Comparison of ENCODE assay signal across 15 mouse cellular contexts in genomic region chr4:117056514-117056913, GRCm38 (mm10). TPM values are rescaled to one million over a fixed set of nuclear protein-coding genes. Genes with fewer than 3 reads are reported as not detected.
DNase-seq lines count a peak whose midpoint lies in the region; ATAC-seq and TF ChIP-seq lines count a peak whose summit lies in the region.
"Had no signal": no experiment of that assay in that cellular context is flagged by ENCODE, and none has a peak within 500 bp of the region (broad histone marks: within the 10 kb centered on the region; RNA-seq: fewer than 3 reads in every experiment).

No protein-coding gene starts in this region.

- no peak for TF ChIP-seq CTCF in stomach, postnatal 0 days (IDR thresholded peaks at IDR 0.05; ENCODE audit: low read depth)

- H3K4me3 ChIP-seq in forebrain, embryonic 10.5 days: no peak overlapping the region
- no peak overlapping the region for H3K4me3 ChIP-seq in forebrain, embryonic 13.5 days
- no peak overlapping the region for H3K4me3 ChIP-seq in midbrain, embryonic 10.5 days
- H3K4me3 ChIP-seq in midbrain, embryonic 11.5 days (ENCODE audit: low read depth, low read length): no peak overlapping the region
- H3K4me3 ChIP-seq in liver, embryonic 11.5 days (ENCODE audit: low read depth, low read length): no peak overlapping the region
- H3K4me3 ChIP-seq in stomach, postnatal 0 days (ENCODE audit: low read depth, low read length): no peak overlapping the region
- H3K4me3 ChIP-seq: neural tube, embryonic 13.5 days had no signal

- 90% methylated on average over 2 of the region's 2 CpGs for WGBS in forebrain, embryonic 10.5 days
- WGBS in forebrain, embryonic 13.5 days: 74% methylated on average over 2 of the region's 2 CpGs
- 82% methylated on average over 2 of the region's 2 CpGs for WGBS in midbrain, embryonic 10.5 days
- WGBS in midbrain, embryonic 11.5 days: 77% methylated on average over 2 of the region's 2 CpGs
- 66% methylated on average over 2 of the region's 2 CpGs for WGBS in liver, embryonic 11.5 days
- WGBS in stomach, postnatal 0 days: 68% methylated on average over 2 of the region's 2 CpGs

- H3K4me1 ChIP-seq in forebrain, embryonic 10.5 days: peaks cover 5% of the 10 kb centered on the region; the same call in 1 of the 2 replicates
- no peaks in the 10 kb centered on the region for H3K4me1 ChIP-seq in forebrain, embryonic 13.5 days
- H3K4me1 ChIP-seq in midbrain, embryonic 10.5 days: peaks cover 6% of the 10 kb centered on the region; the same call in 1 of the 2 replicates
- no peaks in the 10 kb centered on the region for H3K4me1 ChIP-seq in midbrain, embryonic 11.5 days (ENCODE audit: control insufficient read depth, insufficient read depth, low read length)
- peaks cover 19% of the 10 kb centered on the region for H3K4me1 ChIP-seq in liver, embryonic 11.5 days (replicated peaks; ENCODE audit: control insufficient read depth, insufficient read depth, low read length)
- H3K4me1 ChIP-seq in stomach, postnatal 0 days (replicated peaks; ENCODE audit: control insufficient read depth, insufficient read depth): no peaks in the 10 kb centered on the region
- H3K4me1 ChIP-seq: neural tube, embryonic 13.5 days had no signal

- H3K36me3 ChIP-seq in forebrain, embryonic 10.5 days (replicated peaks): peaks cover 61% of the 10 kb centered on the region
- peaks cover 9% of the 10 kb centered on the region for H3K36me3 ChIP-seq in forebrain, embryonic 13.5 days (ENCODE audit: poor library complexity, severe bottlenecking)
- H3K36me3 ChIP-seq in midbrain, embryonic 10.5 days: peaks cover 51% of the 10 kb centered on the region
- H3K36me3 ChIP-seq in midbrain, embryonic 11.5 days (ENCODE audit: control insufficient read depth, insufficient read depth, low read length): peaks cover 2% of the 10 kb centered on the region
- H3K36me3 ChIP-seq in liver, embryonic 11.5 days (ENCODE audit: control insufficient read depth, insufficient read depth, low read length): peaks cover 2% of the 10 kb centered on the region; the same call in 1 of the 2 replicates
- H3K36me3 ChIP-seq in stomach, postnatal 0 days (ENCODE audit: control insufficient read depth, insufficient read depth, low read length): peaks cover under 1% of the 10 kb centered on the region; the same call in 1 of the 2 replicates

- H3K9ac ChIP-seq in forebrain, embryonic 13.5 days: no peak overlapping the region
- H3K9ac ChIP-seq in midbrain, embryonic 11.5 days (ENCODE audit: low read length): no peak overlapping the region
- peak overlapping the region; percentile 63 for H3K9ac ChIP-seq in liver, embryonic 11.5 days (ENCODE audit: low read depth, low read length)
- no peak overlapping the region for H3K9ac ChIP-seq in stomach, postnatal 0 days (ENCODE audit: low read length)
- H3K9ac ChIP-seq: hindbrain, embryonic 14.5 days; neural tube, embryonic 13.5 days had no signal

- ATAC-seq in forebrain, embryonic 13.5 days: no peak
- ATAC-seq in midbrain, embryonic 11.5 days (ENCODE audit: low FRiP score): no peak
- ATAC-seq in liver, embryonic 11.5 days (replicated peaks; ENCODE audit: low FRiP score): peak; percentile 49
- no peak for ATAC-seq in stomach, postnatal 0 days (ENCODE audit: low FRiP score, low TSS enrichment)
- ATAC-seq: intestine, postnatal 0 days had no signal

- H3K27me3 ChIP-seq in forebrain, embryonic 10.5 days (ENCODE audit: poor library complexity, severe bottlenecking): peaks cover 23% of the 10 kb centered on the region
- no peaks in the 10 kb centered on the region for H3K27me3 ChIP-seq in forebrain, embryonic 13.5 days
- H3K27me3 ChIP-seq in midbrain, embryonic 10.5 days (ENCODE audit: low read depth, poor library complexity, severe bottlenecking): peaks cover 65% of the 10 kb centered on the region
- peaks cover 38% of the 10 kb centered on the region for H3K27me3 ChIP-seq in midbrain, embryonic 11.5 days (ENCODE audit: control insufficient read depth, insufficient read depth, low read length)
- H3K27me3 ChIP-seq in liver, embryonic 11.5 days (replicated peaks; ENCODE audit: control insufficient read depth, insufficient read depth, low read length): no peaks in the 10 kb centered on the region
- H3K27me3 ChIP-seq in stomach, postnatal 0 days (ENCODE audit: control insufficient read depth, insufficient read depth, low read length): no peaks in the 10 kb centered on the region
- H3K27me3 ChIP-seq: neural tube, embryonic 13.5 days had no signal

- H3K4me2 ChIP-seq in forebrain, embryonic 13.5 days: no peak overlapping the region
- no peak overlapping the region for H3K4me2 ChIP-seq in midbrain, embryonic 11.5 days
- H3K4me2 ChIP-seq in liver, embryonic 11.5 days: peak overlapping the region; percentile 46
- no peak overlapping the region for H3K4me2 ChIP-seq in stomach, postnatal 0 days (replicated peaks; ENCODE audit: low read depth)
- H3K4me2 ChIP-seq: hindbrain, embryonic 14.5 days; neural tube, embryonic 13.5 days had no signal

- H3K27ac ChIP-seq in forebrain, embryonic 10.5 days: 0 out of 2 replicates have a peak overlapping the region, but pooled peaks have one; percentile 41
- no peak overlapping the region for H3K27ac ChIP-seq in forebrain, embryonic 13.5 days
- H3K27ac ChIP-seq in midbrain, embryonic 10.5 days (replicated peaks): peak overlapping the region; percentile 43; the same call in 1 of the 2 replicates
- no peak overlapping the region for H3K27ac ChIP-seq in midbrain, embryonic 11.5 days (ENCODE audit: low read depth, low read length)
- peak overlapping the region; percentile 94 for H3K27ac ChIP-seq in liver, embryonic 11.5 days (ENCODE audit: low read depth, low read length)
- 0 out of 2 replicates have a peak overlapping the region, but pooled peaks have one; percentile 31 for H3K27ac ChIP-seq in stomach, postnatal 0 days (replicated peaks)
- H3K27ac ChIP-seq: hindbrain, embryonic 14.5 days; neural tube, embryonic 13.5 days had no signal

- H3K9me3 ChIP-seq in forebrain, embryonic 10.5 days: no peaks in the 10 kb centered on the region
- H3K9me3 ChIP-seq in forebrain, embryonic 13.5 days (replicated peaks): no peaks in the 10 kb centered on the region
- no peaks in the 10 kb centered on the region; the same call in 1 of the 2 replicates for H3K9me3 ChIP-seq in midbrain, embryonic 10.5 days (replicated peaks)
- H3K9me3 ChIP-seq in midbrain, embryonic 11.5 days (ENCODE audit: control insufficient read depth, low read length): no peaks in the 10 kb centered on the region
- no peaks in the 10 kb centered on the region for H3K9me3 ChIP-seq in liver, embryonic 11.5 days (ENCODE audit: control insufficient read depth, low read length)
- H3K9me3 ChIP-seq in stomach, postnatal 0 days (ENCODE audit: control insufficient read depth, low read length): no peaks in the 10 kb centered on the region
- H3K9me3 ChIP-seq: neural tube, embryonic 13.5 days had no signal

- no peak for DNase-seq in forebrain, embryonic 10.5 days (ENCODE audit: extremely low spot score, low spot score)
- DNase-seq in midbrain, embryonic 10.5 days (ENCODE audit: low spot score): no peak
- DNase-seq in midbrain, embryonic 11.5 days (ENCODE audit: low spot score, missing footprints): no peak
- no peak for DNase-seq in liver, embryonic 11.5 days (ENCODE audit: low spot score)
- DNase-seq in stomach, postnatal 0 days (ENCODE audit: low spot score): no peak
- DNase-seq in adrenal gland, postnatal 36 days: no peak
- DNase-seq in adrenal gland, postnatal 14 days: no peak
- DNase-seq: cerebellum, adult 18-20 months; heart, adult 18-20 months; kidney, postnatal 14 days; lung, postnatal 36 days had no signal

- TF ChIP-seq EP300 in stomach, postnatal 0 days (optimal IDR thresholded peaks at IDR 0.05): no peak

RNA-seq across cellular contexts. Expression of gene Eif2b3, which starts 37.3 kb away (rescaled TPM):
- 52.1 and 55.5 TPM in 2 replicates for polyA plus RNA-seq in forebrain, embryonic 10.5 days (2016; fragmentation: Nextera tagmentation; extraction: Ambion mirVana)
- 42.5 and 45.7 TPM in 2 replicates for polyA plus RNA-seq in forebrain, embryonic 13.5 days (2015; fragmentation: Nextera tagmentation; extraction: Ambion mirVana)
- 48.4 and 56.4 TPM in 2 replicates for polyA plus RNA-seq in midbrain, embryonic 10.5 days (2016; fragmentation: Nextera tagmentation; extraction: Ambion mirVana)
- polyA plus RNA-seq in midbrain, embryonic 11.5 days (2014; fragmentation: Nextera tagmentation; extraction: Ambion mirVana): 43.0 and 49.4 TPM in 2 replicates
- polyA plus RNA-seq in liver, embryonic 11.5 days (2014; fragmentation: Nextera tagmentation; extraction: Ambion mirVana): 69.9 and 80.4 TPM in 2 replicates
- polyA plus RNA-seq in stomach, postnatal 0 days (2015; fragmentation: Nextera tagmentation; extraction: Ambion mirVana): 29.9 and 30.1 TPM in 2 replicates
- 10 to 100 TPM; 29.0 to 33.6 TPM for total RNA-seq in adrenal gland, postnatal 36 days (2021)
- total RNA-seq in adrenal gland, postnatal 14 days (2021): 30.5 and 34.6 TPM in 2 replicates

RNA-seq across cellular contexts. Expression of gene Ptch2, which starts 39.4 kb away (rescaled TPM):
- polyA plus RNA-seq in forebrain, embryonic 10.5 days (2016; fragmentation: Nextera tagmentation; extraction: Ambion mirVana): 7.3 TPM in 2 replicates
- 4.0 and 5.8 TPM in 2 replicates for polyA plus RNA-seq in forebrain, embryonic 13.5 days (2015; fragmentation: Nextera tagmentation; extraction: Ambion mirVana)
- 12.8 and 15.7 TPM in 2 replicates for polyA plus RNA-seq in midbrain, embryonic 10.5 days (2016; fragmentation: Nextera tagmentation; extraction: Ambion mirVana)
- polyA plus RNA-seq in midbrain, embryonic 11.5 days (2014; fragmentation: Nextera tagmentation; extraction: Ambion mirVana): 3.6 and 5.0 TPM in 2 replicates
- polyA plus RNA-seq in liver, embryonic 11.5 days (2014; fragmentation: Nextera tagmentation; extraction: Ambion mirVana): 1.4 and 1.8 TPM in 2 replicates
- polyA plus RNA-seq in stomach, postnatal 0 days (2015; fragmentation: Nextera tagmentation; extraction: Ambion mirVana): 1.3 and 1.5 TPM in 2 replicates
- total RNA-seq in adrenal gland, postnatal 36 days (2021): 1 to 10 TPM; 3.5 to 4.5 TPM
- 7.9 and 8.3 TPM in 2 replicates for total RNA-seq in adrenal gland, postnatal 14 days (2021)

Comparison
In these comparisons a context has a peak if more than half of its experiments do, and no peak if none do; other contexts are left out.
1. H3K27ac ChIP-seq: peak in forebrain, embryonic 10.5 days (single experiment), midbrain, embryonic 10.5 days (single experiment), liver, embryonic 11.5 days (single experiment) and stomach, postnatal 0 days (single experiment); none in forebrain, embryonic 13.5 days (single experiment) and midbrain, embryonic 11.5 days (single experiment).